Mouse (Mus musculus) spleen, adult 2 months (tissue): ENCODE data around the gene Klra5. TPM values are rescaled to one million over a fixed set of nuclear protein-coding genes. Genes with fewer than 3 reads are reported as not detected.
"Not testable (repeated sequence)": the region's sequence is repeated elsewhere in the genome, so short reads cannot be mapped to it uniquely, and the experiment has no call there.

ENCODE experiments used
- DNase-seq, 2 experiments: peaks; one replicate each; pipeline versions ENCODE4 v3.0.0 to v3.0.0-alpha.2; 2012 to 2021; ENCODE audit warnings: low spot score in 2 of 2, low read depth in 1 of 2
- H3K27ac ChIP-seq: fragments of 200-500 bp; 2 replicates; pipeline ENCODE4 v1.5.1; 2012; ENCODE audit warnings: low read length, inconsistent platforms; ENCODE audit not compliant: insufficient read depth
- H3K27me3 ChIP-seq: fragments of 200-500 bp; 2 replicates; pipeline ENCODE4 v1.6.1; 2012; ENCODE audit warnings: mild to moderate bottlenecking, moderate library complexity, low read length, inconsistent platforms; ENCODE audit not compliant: control insufficient read depth, insufficient read depth
- H3K36me3 ChIP-seq: fragments of 200-500 bp; 2 replicates; pipeline ENCODE4 v1.6.1; 2012; ENCODE audit warnings: mild to moderate bottlenecking, low read length, inconsistent platforms; ENCODE audit not compliant: control insufficient read depth, insufficient read depth
- H3K4me1 ChIP-seq: fragments of 200-500 bp; 2 replicates; pipeline ENCODE4 v1.6.1; 2011; ENCODE audit warnings: inconsistent platforms; ENCODE audit not compliant: control insufficient read depth, insufficient read depth, insufficient read length
- H3K4me3 ChIP-seq: fragments of 200-500 bp; 2 replicates; pipeline ENCODE4 v1.5.1; 2011; ENCODE audit warnings: mild to moderate bottlenecking, inconsistent platforms; ENCODE audit not compliant: insufficient read depth, insufficient read length; ENCODE audit errors: extremely low read depth
- CTCF ChIP-seq: fragments of 200-500 bp; IDR thresholded peaks from 2 replicates; pipeline ENCODE4 v1.5.1; 2011; ENCODE audit warnings: mild to moderate bottlenecking, inconsistent platforms; ENCODE audit not compliant: insufficient read depth, insufficient read length, insufficient replicate concordance; ENCODE audit errors: extremely low read depth
- POLR2A ChIP-seq: fragments of 200-500 bp; IDR thresholded peaks from 2 replicates; pipeline ENCODE4 v1.6.1; 2011; ENCODE audit warnings: low read depth, low read length, inconsistent platforms
- WGBS: fragments of 180-500 bp; shearing (Covaris S2); methylation state at CpG from one replicate; pipeline ENCODE4 v1.1.7; 2018; 5-methylcytosine and 5-hydroxymethylcytosine counted together
- polyA plus RNA-seq: library from polyadenylated mRNA; depleted of rRNA; stranded (reverse); fragments of >200 nt; gene quantifications from 2 replicates; pipeline ENCODE4 v1.2.3, GENCODE M21; 2012; rRNA removed

Klra5 gene
- not detected in 2 replicates for polyA plus RNA-seq

GRCm38 (mm10) chr6:129917476-129917946 is at the start of gene Klra5:
Gene Klra5, minus strand, starts transcription at chr6:129917650.
- not testable (repeated sequence) for H3K36me3 ChIP-seq, H3K4me1 ChIP-seq, DNase-seq, H3K27ac ChIP-seq, H3K4me3 ChIP-seq, H3K27me3 ChIP-seq

- Histone ChIP-seq H3K36me3 (no peaks in the 10 kb centered on the region), H3K27ac (no peak overlapping the region), H3K4me3 (no peak overlapping the region), H3K4me1 (no peaks in the 10 kb centered on the region), H3K27me3 (no peaks in the 10 kb centered on the region)
- WGBS: 57% methylated on average over 1 of the region's 1 CpGs
- TF ChIP-seq POLR2A (no peak), CTCF (no peak)
- DNase-seq: no peak
Observed at GRCm38 (mm10) chr6:129916996-129917395, 454 bp downstream of the Klra5 start.

GRCm38 (mm10) chr6:129882525-129882924 is 34.9 kb downstream of the Klra5 start:
- DNase-seq: no peak
- TF ChIP-seq CTCF (no peak), POLR2A (no peak)
- Histone ChIP-seq H3K27me3 (no peaks in the 10 kb centered on the region), H3K36me3 (no peaks in the 10 kb centered on the region), H3K4me3 (no peak overlapping the region), H3K4me1 (no peaks in the 10 kb centered on the region), H3K27ac (no peak overlapping the region)
- 83% methylated on average over 2 of the region's 2 CpGs for WGBS

- no peak for DNase-seq
- 4% methylated on average over 1 of the region's 1 CpGs for WGBS
- H3K4me1 ChIP-seq: peaks cover 2% of the 10 kb centered on the region
- H3K27me3 ChIP-seq: no peaks in the 10 kb centered on the region
- H3K4me3 ChIP-seq: no peak within 1 kb of the TSS
- H3K27ac ChIP-seq: no peak within 1 kb of the TSS
- TF ChIP-seq POLR2A (no peak), CTCF (no peak)
- no peaks in the 10 kb centered on the region for H3K36me3 ChIP-seq
Observed at GRCm38 (mm10) chr6:129876549-129876948, 40.9 kb downstream of the Klra5 start, which contains the start of gene Klra17. Gene Klra17, minus strand, starts transcription at chr6:129876672.

GRCm38 (mm10) chr6:129862349-129862748 is 55.1 kb downstream of the Klra5 start, which contains the start of gene Gm17631:
Gene Gm17631, plus strand, starts transcription at chr6:129862649.
- not testable (repeated sequence) for H3K27me3 ChIP-seq, H3K4me3 ChIP-seq

More at GRCm38 (mm10) chr6:129862349-129862748, 55.1 kb downstream of the Klra5 start, which contains the start of gene Gm17631:
- H3K4me1 ChIP-seq, H3K27ac ChIP-seq, DNase-seq, H3K36me3 ChIP-seq: not testable (repeated sequence)
- WGBS: no CpG with 5 or more reads among the region's 3 CpGs

Other genes with a start within 250 kb of the Klra5 start
- 1.7 and 2.9 TPM in 2 replicates for gene Klrc1, start 238.7 kb downstream of the Klra5 start, polyA plus RNA-seq
- gene Klri1, start 200.5 kb downstream of the Klra5 start, polyA plus RNA-seq: 0.53 and 0.74 TPM in 2 replicates
- gene Klri2, start 177.2 kb downstream of the Klra5 start, polyA plus RNA-seq: 0.40 and 0.83 TPM in 2 replicates
- gene Gm156, start 133.4 kb downstream of the Klra5 start, polyA plus RNA-seq: not detected in 2 replicates
- not detected in 2 replicates for gene Gm17631, start 55.0 kb downstream of the Klra5 start, polyA plus RNA-seq
- gene Klra17, start 41.0 kb downstream of the Klra5 start, polyA plus RNA-seq: 0.26 and 0.52 TPM in 2 replicates
- not detected in 2 replicates for gene Klra6, start 109.3 kb upstream of the Klra5 start, polyA plus RNA-seq
- gene Klra4, start 149.6 kb upstream of the Klra5 start, polyA plus RNA-seq: 0.34 and 0.39 TPM in 2 replicates
- 0.26 and 0.47 TPM in 2 replicates for gene Klra8, start 212.2 kb upstream of the Klra5 start, polyA plus RNA-seq